Mouse (Mus musculus) midbrain, embryonic 15.5 days (tissue): ENCODE results near the gene Mast3. TPM values are rescaled to one million over a fixed set of nuclear protein-coding genes. Genes with fewer than 3 reads are reported as not detected.

Experiments used
- ATAC-seq: fragments of 200-750 bp; cut with Nextera tagmentation; replicated peaks from 2 replicates; pipeline ENCODE4 v1.8.0; 2017; ENCODE audit warnings: moderate TSS enrichment
- H3K27ac ChIP-seq: fragments of 300-500 bp; sonication (generic); 2 replicates; pipeline ENCODE4 v1.5.1; 2015; ENCODE audit warnings: mild to moderate bottlenecking, inconsistent platforms
- H3K27me3 ChIP-seq: fragments of 300-500 bp; sonication (generic); replicated peaks from 2 replicates; pipeline ENCODE4 v1.6.1; 2015; ENCODE audit warnings: inconsistent platforms
- H3K36me3 ChIP-seq: fragments of 300-500 bp; sonication (generic); replicated peaks from 2 replicates; pipeline ENCODE4 v1.6.1; 2015; ENCODE audit warnings: inconsistent platforms
- H3K4me1 ChIP-seq: fragments of 300-500 bp; sonication (generic); 2 replicates; pipeline ENCODE4 v1.6.1; 2015; ENCODE audit warnings: inconsistent platforms
- H3K4me2 ChIP-seq: fragments of 300-500 bp; sonication (generic); 2 replicates; pipeline ENCODE4 v1.6.1; 2015; ENCODE audit warnings: inconsistent platforms, mild to moderate bottlenecking, moderate library complexity
- H3K4me3 ChIP-seq: fragments of 300-500 bp; sonication (generic); 2 replicates; pipeline ENCODE4 v1.5.1; 2015; ENCODE audit warnings: mild to moderate bottlenecking, inconsistent platforms
- H3K9ac ChIP-seq: fragments of 300-500 bp; sonication (generic); 2 replicates; pipeline ENCODE4 v1.6.1; 2015; ENCODE audit warnings: mild to moderate bottlenecking, inconsistent platforms
- H3K9me3 ChIP-seq: fragments of 300-500 bp; sonication (generic); 2 replicates; pipeline ENCODE4 v1.6.1; 2016; ENCODE audit warnings: inconsistent platforms
- WGBS: fragments of 180-500 bp; shearing (Covaris S2); methylation state at CpG from one replicate; pipeline ENCODE4 v1.1.7; 2015; ENCODE audit warnings: mixed read lengths; 5-methylcytosine and 5-hydroxymethylcytosine counted together
- polyA plus RNA-seq: library from polyadenylated mRNA; unstranded; fragments of >200 nt; fragmentation: Nextera tagmentation; extraction: Ambion mirVana; gene quantifications from 2 replicates; pipeline ENCODE4 v1.2.1, GENCODE M21; 2015

Gene Mast3
- polyA plus RNA-seq, 1 experiment from 2014 or later = 26.9 TPM

- no peaks in the 10 kb centered on the region for H3K9me3 ChIP-seq
- peaks cover 16% of the 10 kb centered on the region; the same call in 1 of the 2 replicates for H3K27me3 ChIP-seq
- no peak for ATAC-seq
- no peak overlapping the region for H3K9ac ChIP-seq
- H3K4me2 ChIP-seq = no peak overlapping the region
- 95% methylated on average over 13 of the region's 13 CpGs for WGBS
- peaks cover 45% of the 10 kb centered on the region for H3K4me1 ChIP-seq
- no peak overlapping the region for H3K27ac ChIP-seq
- no peak overlapping the region for H3K4me3 ChIP-seq
- H3K36me3 ChIP-seq = peaks cover 40% of the 10 kb centered on the region
These were observed 34.1 kb downstream of the Mast3 start for GRCm38 (mm10) chr8:70770748-70771147.

DNA sequence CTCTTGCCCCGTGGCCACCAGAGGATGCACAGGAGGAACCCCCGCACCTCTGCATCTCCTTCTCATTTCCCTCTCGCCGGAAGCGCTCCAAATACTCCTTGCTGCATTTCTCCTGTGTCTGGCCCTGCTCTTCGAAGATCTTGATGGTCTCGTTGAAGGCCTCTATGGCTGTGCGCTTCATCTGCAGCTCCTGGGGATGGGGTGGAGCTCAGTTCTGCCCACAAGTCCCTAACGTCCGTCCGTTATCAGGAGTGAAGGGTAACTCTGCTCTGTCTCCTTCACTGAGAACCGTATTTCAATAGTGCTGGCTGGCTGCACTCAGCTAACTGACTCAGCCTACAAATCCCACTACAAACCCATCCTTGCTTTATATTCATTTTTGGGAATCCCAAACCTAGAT is 35.0 kb downstream of the Mast3 start:
- Histone ChIP-seq H3K27ac (no peak overlapping the region), H3K27me3 (peaks cover 16% of the 10 kb centered on the region; the same call in 1 of the 2 replicates), H3K4me3 (no peak overlapping the region), H3K36me3 (peaks cover 39% of the 10 kb centered on the region), H3K9ac (no peak overlapping the region), H3K9me3 (no peaks in the 10 kb centered on the region), H3K4me1 (peaks cover 41% of the 10 kb centered on the region), H3K4me2 (no peak overlapping the region)
- 79% methylated on average over 12 of the region's 12 CpGs for WGBS
- no peak for ATAC-seq

- Histone ChIP-seq H3K4me3 (no peak overlapping the region), H3K9me3 (no peaks in the 10 kb centered on the region), H3K4me1 (peaks cover 36% of the 10 kb centered on the region), H3K27ac (no peak overlapping the region), H3K9ac (no peak overlapping the region), H3K27me3 (peaks cover 16% of the 10 kb centered on the region; the same call in 1 of the 2 replicates), H3K4me2 (no peak overlapping the region), H3K36me3 (peaks cover 35% of the 10 kb centered on the region)
- 8% methylated on average over 26 of the region's 26 CpGs for WGBS
- ATAC-seq = peak; percentile 73
These were observed 35.5 kb downstream of the Mast3 start for GRCm38 (mm10) chr8:70769359-70769758.

GRCm38 (mm10) chr8:70768956-70769355 is 35.9 kb downstream of the Mast3 start:
- Histone ChIP-seq H3K9ac (no peak overlapping the region), H3K4me1 (peaks cover 32% of the 10 kb centered on the region), H3K9me3 (no peaks in the 10 kb centered on the region), H3K4me3 (no peak overlapping the region), H3K4me2 (no peak overlapping the region), H3K27me3 (peaks cover 16% of the 10 kb centered on the region; the same call in 1 of the 2 replicates), H3K27ac (no peak overlapping the region), H3K36me3 (peaks cover 35% of the 10 kb centered on the region)
- peak; percentile 20 for ATAC-seq
- 88% methylated on average over 16 of the region's 16 CpGs for WGBS

DNA sequence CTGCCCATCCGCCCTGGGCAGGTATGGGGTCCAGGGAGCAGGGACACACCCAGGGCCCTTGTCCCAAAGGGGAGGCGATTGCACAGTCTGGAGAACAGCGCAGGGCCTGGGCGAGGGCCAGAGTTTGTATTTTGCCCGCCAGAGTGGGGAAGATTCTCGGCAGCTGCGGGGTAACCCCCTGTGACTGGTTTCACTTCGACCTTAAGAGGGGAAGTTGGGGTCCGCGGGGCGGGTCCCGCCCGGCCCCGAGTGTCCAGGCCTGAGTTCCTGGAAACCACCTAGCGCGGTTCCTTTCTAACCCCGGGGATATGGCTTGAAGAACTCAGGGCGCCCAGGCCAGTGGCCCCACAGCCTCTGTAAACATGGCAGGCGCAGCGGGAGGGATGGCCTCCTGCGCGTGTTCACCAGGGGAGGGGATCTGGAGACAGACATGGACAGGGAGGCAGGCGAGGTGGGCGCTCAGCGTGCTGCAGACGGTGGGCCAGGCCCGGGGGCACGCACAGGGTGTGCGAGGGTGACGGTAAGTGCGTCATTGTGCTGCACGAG is 36.5 kb downstream of the Mast3 start:
- Histone ChIP-seq H3K27ac (no peak overlapping the region), H3K9me3 (no peaks in the 10 kb centered on the region), H3K4me2 (no peak overlapping the region), H3K36me3 (peaks cover 35% of the 10 kb centered on the region), H3K4me3 (no peak overlapping the region), H3K27me3 (peaks cover 16% of the 10 kb centered on the region; the same call in 1 of the 2 replicates), H3K9ac (no peak overlapping the region), H3K4me1 (peaks cover 25% of the 10 kb centered on the region)
- no peak; the same call in 1 of the 2 replicates for ATAC-seq
- WGBS = 96% methylated on average over 32 of the region's 32 CpGs

DNA sequence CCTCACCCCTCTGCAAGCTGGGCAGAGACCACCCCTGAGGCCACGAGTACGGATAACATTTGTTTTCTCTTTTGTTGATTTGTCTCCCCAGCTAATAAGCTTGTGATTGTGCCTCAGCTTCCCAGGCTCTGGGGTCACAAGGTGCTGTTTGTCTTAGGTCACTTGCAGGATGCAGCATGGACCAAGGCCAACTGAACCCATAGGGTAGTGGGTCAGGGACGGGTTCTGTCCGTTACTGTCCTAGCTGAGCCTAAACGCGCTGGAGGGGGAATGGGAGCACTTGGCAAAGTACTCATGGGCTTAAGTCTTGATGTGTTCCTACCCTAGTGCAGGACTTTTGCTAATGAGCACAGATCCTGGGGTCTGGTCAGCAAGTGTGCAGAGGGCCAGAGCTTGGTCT is 37.4 kb downstream of the Mast3 start:
- WGBS = 82% methylated on average over 6 of the region's 6 CpGs
- no peak overlapping the region for H3K4me3 ChIP-seq
- no peak overlapping the region for H3K4me2 ChIP-seq
- no peaks in the 10 kb centered on the region for H3K9me3 ChIP-seq
- H3K27me3 ChIP-seq = peaks cover 16% of the 10 kb centered on the region; the same call in 1 of the 2 replicates
- no peak overlapping the region for H3K9ac ChIP-seq
- no peak overlapping the region for H3K27ac ChIP-seq
- ATAC-seq = no peak
- H3K4me1 ChIP-seq = peaks cover 17% of the 10 kb centered on the region
- peaks cover 35% of the 10 kb centered on the region for H3K36me3 ChIP-seq

DNA sequence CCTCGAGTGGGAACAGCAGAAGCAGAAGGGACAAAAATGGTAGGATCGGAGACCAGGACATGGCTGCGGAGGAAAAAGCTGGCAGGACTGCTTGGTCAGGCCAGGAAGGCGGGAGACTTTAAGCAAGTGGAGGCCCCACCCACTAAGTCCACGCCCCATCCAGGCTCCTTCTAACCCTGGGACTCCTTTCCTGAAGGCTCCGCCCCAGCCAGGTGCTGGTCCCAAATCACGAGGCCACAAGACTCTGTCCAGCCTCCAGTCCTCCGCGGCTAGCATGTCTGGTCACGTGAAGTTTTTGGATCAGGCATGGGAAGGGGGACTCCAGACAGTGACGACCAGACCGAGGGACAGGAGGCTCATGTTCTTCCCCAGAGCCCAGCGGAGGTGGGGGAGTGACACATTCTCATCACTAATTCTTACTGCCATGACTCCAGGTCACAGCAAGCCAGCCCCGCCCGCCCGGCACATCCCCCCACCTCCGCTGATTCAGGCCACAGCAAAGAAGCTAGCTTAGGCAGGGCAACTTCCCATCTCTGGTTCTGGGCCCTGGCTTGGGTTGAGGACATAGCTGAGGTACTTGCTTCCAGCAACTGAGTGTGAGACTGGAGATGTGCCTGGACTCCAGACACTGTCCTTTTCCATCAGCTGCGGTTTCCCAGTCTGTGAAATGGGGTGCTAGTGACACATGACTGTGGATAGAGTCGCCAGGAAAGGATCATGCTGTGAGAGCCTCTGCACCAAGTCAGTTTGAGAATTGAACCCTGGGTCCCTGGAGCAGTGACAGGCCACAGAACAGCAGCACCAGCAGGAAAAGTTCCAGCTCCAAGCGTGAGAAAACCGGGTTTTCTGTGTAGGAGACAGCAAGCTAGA is 38.0 kb downstream of the Mast3 start:
- H3K27me3 ChIP-seq = peaks cover 16% of the 10 kb centered on the region; the same call in 1 of the 2 replicates
- H3K4me3 ChIP-seq = peak overlapping the region; percentile 6; the same call in 1 of the 2 replicates
- peak overlapping the region; percentile 9; the same call in 1 of the 2 replicates for H3K9ac ChIP-seq
- H3K27ac ChIP-seq = no peak overlapping the region
- H3K9me3 ChIP-seq = no peaks in the 10 kb centered on the region
- peaks cover 31% of the 10 kb centered on the region for H3K36me3 ChIP-seq
- H3K4me2 ChIP-seq = peak overlapping the region; percentile 37
- no peak for ATAC-seq
- H3K4me1 ChIP-seq = peaks cover 16% of the 10 kb centered on the region
- WGBS = 9% methylated on average over 21 of the region's 21 CpGs

GRCm38 (mm10) chr8:70765838-70766570 is 38.9 kb downstream of the Mast3 start:
- Histone ChIP-seq H3K27ac (no peak overlapping the region), H3K4me1 (peaks cover 16% of the 10 kb centered on the region), H3K4me3 (peak overlapping the region; percentile 6), H3K4me2 (peak overlapping the region; percentile 37), H3K9me3 (no peaks in the 10 kb centered on the region), H3K27me3 (peaks cover 16% of the 10 kb centered on the region; the same call in 1 of the 2 replicates), H3K9ac (peak overlapping the region; percentile 9; the same call in 1 of the 2 replicates), H3K36me3 (peaks cover 23% of the 10 kb centered on the region)
- 3% methylated on average over 34 of the region's 34 CpGs for WGBS
- ATAC-seq = no peak

GRCm38 (mm10) chr8:70765329-70765728 is 39.5 kb downstream of the Mast3 start:
- H3K9ac ChIP-seq = no peak overlapping the region
- 81% methylated on average over 9 of the region's 9 CpGs for WGBS

DNA sequence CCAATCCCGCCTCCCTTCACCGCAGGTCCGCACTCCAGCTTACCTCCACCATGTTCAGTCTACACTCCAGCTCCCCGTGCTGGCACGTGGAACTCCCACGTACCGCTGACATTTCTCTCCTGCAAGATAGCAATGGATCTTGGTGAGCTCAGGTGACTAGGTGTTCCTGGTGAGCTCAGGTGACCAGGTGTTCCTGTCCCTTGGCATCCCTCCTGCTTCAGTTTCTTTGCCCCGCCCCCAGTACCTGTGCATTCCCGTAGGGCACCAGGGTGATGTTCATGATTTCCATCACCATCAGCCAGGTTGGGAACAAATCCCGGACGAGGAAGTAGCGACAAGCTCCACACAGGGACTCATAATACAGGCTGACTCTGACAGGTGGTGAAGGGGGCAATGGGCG is 40.2 kb downstream of the Mast3 start:
- Histone ChIP-seq H3K4me3 (no peak overlapping the region), H3K27ac (no peak overlapping the region), H3K9ac (no peak overlapping the region), H3K27me3 (peaks cover 16% of the 10 kb centered on the region; the same call in 1 of the 2 replicates), H3K4me2 (no peak overlapping the region), H3K4me1 (peaks cover 24% of the 10 kb centered on the region), H3K9me3 (no peaks in the 10 kb centered on the region), H3K36me3 (peaks cover 16% of the 10 kb centered on the region; the same call in 1 of the 2 replicates)
- ATAC-seq = no peak
- 94% methylated on average over 13 of the region's 13 CpGs for WGBS

More at GRCm38 (mm10) chr8:70765329-70765728, 39.5 kb downstream of the Mast3 start:
- H3K27ac ChIP-seq = no peak overlapping the region
- peaks cover 18% of the 10 kb centered on the region for H3K4me1 ChIP-seq
- H3K4me3 ChIP-seq = no peak overlapping the region
- peaks cover 16% of the 10 kb centered on the region; the same call in 1 of the 2 replicates for H3K27me3 ChIP-seq
- H3K4me2 ChIP-seq = no peak overlapping the region
- H3K36me3 ChIP-seq = peaks cover 17% of the 10 kb centered on the region
- no peaks in the 10 kb centered on the region for H3K9me3 ChIP-seq
- ATAC-seq = no peak

- no peak overlapping the region for H3K9ac ChIP-seq
- H3K27ac ChIP-seq = no peak overlapping the region
- 86% methylated on average over 8 of the region's 8 CpGs for WGBS
- no peak overlapping the region for H3K4me3 ChIP-seq
- H3K9me3 ChIP-seq = no peaks in the 10 kb centered on the region
- peaks cover 31% of the 10 kb centered on the region for H3K4me1 ChIP-seq
- H3K4me2 ChIP-seq = no peak overlapping the region
- no peak for ATAC-seq
- peaks cover 16% of the 10 kb centered on the region; the same call in 1 of the 2 replicates for H3K27me3 ChIP-seq
- H3K36me3 ChIP-seq = peaks cover 16% of the 10 kb centered on the region; the same call in 1 of the 2 replicates
These were observed 40.8 kb downstream of the Mast3 start for GRCm38 (mm10) chr8:70764026-70764425.

- Histone ChIP-seq H3K4me3 (no peak overlapping the region), H3K27me3 (peaks cover 16% of the 10 kb centered on the region; the same call in 1 of the 2 replicates), H3K4me1 (peaks cover 37% of the 10 kb centered on the region), H3K9me3 (no peaks in the 10 kb centered on the region), H3K27ac (no peak overlapping the region), H3K9ac (no peak overlapping the region), H3K36me3 (peaks cover 10% of the 10 kb centered on the region; the same call in 1 of the 2 replicates), H3K4me2 (no peak overlapping the region)
- no peak for ATAC-seq
- 7% methylated on average over 3 of the region's 3 CpGs for WGBS
These were observed 41.5 kb downstream of the Mast3 start for GRCm38 (mm10) chr8:70763354-70763753.
